Mouse (Mus musculus): ENCODE measurements around the gene Copz2.

GRCm38 (mm10) chr11:96831516-96831915 lies 18.2 kb upstream of the Copz2 start:
- TF ChIP-seq CTCF (IDR thresholded peaks at IDR 0.05; ENCODE audit: insufficient read depth, low read depth, low read length) (no peak), POLR2A (IDR thresholded peaks at IDR 0.05; ENCODE audit: insufficient read depth, low read depth, low read length) (no peak)

Measured in olfactory bulb, adult 2 months (tissue).